Mouse (Mus musculus) embryonic facial prominence, embryonic 13.5 days (tissue): ENCODE results near the gene Mthfs. TPM values are rescaled to one million over a fixed set of nuclear protein-coding genes. Genes with fewer than 3 reads are reported as not detected.
"Not testable (repeated sequence)": the region's sequence is repeated elsewhere in the genome, so short reads cannot be mapped to it uniquely, and the experiment has no call there.

Experiments used
- ATAC-seq: fragments of 200-750 bp; cut with Nextera tagmentation; 2 replicates; pipeline ENCODE4 v1.8.0; 2017; ENCODE audit warnings: low read depth; ENCODE audit not compliant: insufficient number of reproducible peaks, insufficient read depth, low FRiP score, low TSS enrichment
- H3K27ac ChIP-seq: fragments of 300-500 bp; sonication (generic); 2 replicates; pipeline ENCODE4 v1.5.1; 2015; ENCODE audit warnings: moderate library complexity, mild to moderate bottlenecking, inconsistent platforms
- H3K27me3 ChIP-seq: fragments of 300-500 bp; sonication (generic); 2 replicates; pipeline ENCODE4 v1.6.1; 2015; ENCODE audit warnings: mild to moderate bottlenecking, inconsistent platforms
- H3K36me3 ChIP-seq: fragments of 300-500 bp; sonication (generic); 2 replicates; pipeline ENCODE4 v1.6.1; 2015; ENCODE audit warnings: mild to moderate bottlenecking, inconsistent platforms
- H3K4me1 ChIP-seq: fragments of 300-500 bp; sonication (generic); 2 replicates; pipeline ENCODE4 v1.6.1; 2015; ENCODE audit warnings: inconsistent platforms
- H3K4me2 ChIP-seq: fragments of 300-500 bp; sonication (generic); 2 replicates; pipeline ENCODE4 v1.6.1; 2015; ENCODE audit warnings: moderate library complexity, mild to moderate bottlenecking, inconsistent platforms
- H3K4me3 ChIP-seq: fragments of 300-500 bp; sonication (generic); 2 replicates; pipeline ENCODE4 v1.5.1; 2015; ENCODE audit warnings: mild to moderate bottlenecking, inconsistent platforms
- H3K9ac ChIP-seq: fragments of 300-500 bp; sonication (generic); 2 replicates; pipeline ENCODE4 v1.6.1; 2015; ENCODE audit warnings: mild to moderate bottlenecking, inconsistent platforms
- H3K9me3 ChIP-seq: fragments of 300-500 bp; sonication (generic); 2 replicates; pipeline ENCODE4 v1.6.1; 2016; ENCODE audit warnings: inconsistent platforms
- WGBS: fragments of 180-500 bp; shearing (Covaris S2); methylation state at CpG from one replicate; pipeline ENCODE4 v1.1.7; 2015; ENCODE audit warnings: mixed read lengths; 5-methylcytosine and 5-hydroxymethylcytosine counted together
- polyA plus RNA-seq: library from polyadenylated mRNA; unstranded; fragments of >200 nt; fragmentation: Nextera tagmentation; extraction: Ambion mirVana; gene quantifications from 2 replicates; pipeline ENCODE4 v1.2.1, GENCODE M21; 2015

Mthfs gene
- 31.1 and 37.2 TPM in 2 replicates for polyA plus RNA-seq

- H3K9me3 ChIP-seq, H3K4me1 ChIP-seq, H3K27me3 ChIP-seq, H3K36me3 ChIP-seq: not testable (repeated sequence)
- Histone ChIP-seq H3K4me3 (peak within 1 kb of the TSS; percentile 43), H3K4me2 (peak within 1 kb of the TSS; percentile 54), H3K27ac (peak within 1 kb of the TSS; percentile 73; the same call in 1 of the 2 replicates), H3K9ac (peak within 1 kb of the TSS; percentile 27; the same call in 1 of the 2 replicates)
- 0 out of 2 replicates have a peak, but pooled peaks have one; percentile 43 for ATAC-seq
- WGBS: 30% methylated on average over 9 of the region's 12 CpGs
Observed at GRCm38 (mm10) chr9:89210353-89211064, at the start of gene Mthfs. TSS of gene Mthfs (plus strand) at chr9:89210676.

GRCm38 (mm10) chr9:89172539-89172938, 37.9 kb upstream of the Mthfs start:
- H3K36me3 ChIP-seq, H3K4me1 ChIP-seq, H3K4me3 ChIP-seq, ATAC-seq, H3K9me3 ChIP-seq, H3K4me2 ChIP-seq, H3K27ac ChIP-seq, H3K27me3 ChIP-seq, H3K9ac ChIP-seq: not testable (repeated sequence)

- not testable (repeated sequence) for H3K4me2 ChIP-seq, H3K27me3 ChIP-seq, H3K27ac ChIP-seq, ATAC-seq, H3K4me1 ChIP-seq, H3K9ac ChIP-seq, H3K4me3 ChIP-seq, H3K9me3 ChIP-seq, H3K36me3 ChIP-seq
- 28% methylated on average over 3 of the region's 3 CpGs for WGBS
Observed at GRCm38 (mm10) chr9:89178833-89179232, 31.6 kb upstream of the Mthfs start.

- 71% methylated on average over 4 of the region's 4 CpGs for WGBS
- H3K9me3 ChIP-seq, H3K27ac ChIP-seq, H3K27me3 ChIP-seq, H3K4me3 ChIP-seq, ATAC-seq, H3K4me2 ChIP-seq, H3K4me1 ChIP-seq, H3K36me3 ChIP-seq, H3K9ac ChIP-seq: not testable (repeated sequence)
Observed at GRCm38 (mm10) chr9:89179469-89179868, 31.0 kb upstream of the Mthfs start.

- not testable (repeated sequence) for H3K36me3 ChIP-seq, H3K4me2 ChIP-seq
- 81% methylated on average over 15 of the region's 15 CpGs for WGBS
Observed at GRCm38 (mm10) chr9:89187006-89187405, 23.5 kb upstream of the Mthfs start.

GRCm38 (mm10) chr9:89195483-89195882, 15.0 kb upstream of the Mthfs start:
- not testable (repeated sequence) for H3K9me3 ChIP-seq, H3K4me1 ChIP-seq, H3K9ac ChIP-seq, H3K4me2 ChIP-seq, H3K36me3 ChIP-seq, H3K27me3 ChIP-seq, H3K4me3 ChIP-seq, ATAC-seq, H3K27ac ChIP-seq

More at GRCm38 (mm10) chr9:89187006-89187405, 23.5 kb upstream of the Mthfs start:
- H3K27ac ChIP-seq, H3K4me1 ChIP-seq, H3K4me3 ChIP-seq, H3K9ac ChIP-seq, H3K9me3 ChIP-seq, ATAC-seq, H3K27me3 ChIP-seq: not testable (repeated sequence)

- H3K27ac ChIP-seq, H3K4me2 ChIP-seq, H3K36me3 ChIP-seq, H3K9me3 ChIP-seq, H3K4me1 ChIP-seq, H3K4me3 ChIP-seq, H3K9ac ChIP-seq, H3K27me3 ChIP-seq, ATAC-seq: not testable (repeated sequence)
- WGBS: 58% methylated on average over 1 of the region's 1 CpGs
Observed at GRCm38 (mm10) chr9:89197509-89197908, 13.0 kb upstream of the Mthfs start.

GRCm38 (mm10) chr9:89198349-89198748, 12.1 kb upstream of the Mthfs start:
- H3K4me3 ChIP-seq, ATAC-seq, H3K9ac ChIP-seq, H3K36me3 ChIP-seq, H3K4me2 ChIP-seq, H3K27me3 ChIP-seq, H3K4me1 ChIP-seq, H3K9me3 ChIP-seq, H3K27ac ChIP-seq: not testable (repeated sequence)
- 86% methylated on average over 3 of the region's 3 CpGs for WGBS

GRCm38 (mm10) chr9:89198969-89199416, 11.5 kb upstream of the Mthfs start, which contains the start of the genes Bcl2a1b and Gm29094:
TSS of gene Bcl2a1b (plus strand) at chr9:89199209.
TSS of gene Gm29094 (plus strand) at chr9:89199379.
- ATAC-seq, H3K9me3 ChIP-seq: not testable (repeated sequence)
- 89% methylated on average over 5 of the region's 5 CpGs for WGBS

GRCm38 (mm10) chr9:89202256-89202655, 8.2 kb upstream of the Mthfs start:
- not testable (repeated sequence) for H3K27me3 ChIP-seq, H3K27ac ChIP-seq, H3K4me2 ChIP-seq, H3K9ac ChIP-seq, H3K9me3 ChIP-seq, H3K4me1 ChIP-seq, H3K4me3 ChIP-seq, H3K36me3 ChIP-seq, ATAC-seq

More at GRCm38 (mm10) chr9:89198969-89199416, 11.5 kb upstream of the Mthfs start, which contains the start of the genes Bcl2a1b and Gm29094:
- H3K36me3 ChIP-seq, H3K9ac ChIP-seq, H3K27me3 ChIP-seq, H3K4me2 ChIP-seq, H3K4me3 ChIP-seq, H3K4me1 ChIP-seq, H3K27ac ChIP-seq: not testable (repeated sequence)

GRCm38 (mm10) chr9:89208939-89209338, 1.5 kb upstream of the Mthfs start:
- H3K36me3 ChIP-seq, H3K9me3 ChIP-seq, H3K4me3 ChIP-seq, ATAC-seq, H3K9ac ChIP-seq, H3K4me2 ChIP-seq, H3K27me3 ChIP-seq, H3K4me1 ChIP-seq, H3K27ac ChIP-seq: not testable (repeated sequence)
- 77% methylated on average over 1 of the region's 1 CpGs for WGBS

- Histone ChIP-seq H3K4me2 (peak overlapping the region; percentile 54), H3K4me3 (peak overlapping the region; percentile 43), H3K9ac (peak overlapping the region; percentile 27; the same call in 1 of the 2 replicates), H3K27ac (peak overlapping the region; percentile 62; the same call in 1 of the 2 replicates)
- H3K36me3 ChIP-seq, H3K9me3 ChIP-seq, H3K4me1 ChIP-seq, H3K27me3 ChIP-seq: not testable (repeated sequence)
- peak; percentile 89 for ATAC-seq
- WGBS: 9% methylated on average over 5 of the region's 44 CpGs
Observed at GRCm38 (mm10) chr9:89211065-89211858, 786 bp downstream of the Mthfs start.
